Mouse (Mus musculus) liver, adult 2 months (tissue): ENCODE measurements around the gene Mettl16.

ENCODE experiments used
- CTCF ChIP-seq: fragments of 200-500 bp; IDR thresholded peaks from 2 replicates; pipeline ENCODE4 v1.5.1; 2011; ENCODE audit warnings: low read depth, low read length, control low read depth
- POLR2A ChIP-seq: fragments of 200-500 bp; IDR thresholded peaks from 2 replicates; pipeline ENCODE4 v1.6.1; 2011; ENCODE audit warnings: low read length, control low read depth; ENCODE audit not compliant: insufficient read depth; ENCODE audit errors: extremely low read depth

GRCm38 (mm10) chr11:74838441-74838840 lies 67.8 kb downstream of the Mettl16 start:
- TF ChIP-seq CTCF: no peak
- TF ChIP-seq POLR2A: no peak
